In the genomic region with DNA sequence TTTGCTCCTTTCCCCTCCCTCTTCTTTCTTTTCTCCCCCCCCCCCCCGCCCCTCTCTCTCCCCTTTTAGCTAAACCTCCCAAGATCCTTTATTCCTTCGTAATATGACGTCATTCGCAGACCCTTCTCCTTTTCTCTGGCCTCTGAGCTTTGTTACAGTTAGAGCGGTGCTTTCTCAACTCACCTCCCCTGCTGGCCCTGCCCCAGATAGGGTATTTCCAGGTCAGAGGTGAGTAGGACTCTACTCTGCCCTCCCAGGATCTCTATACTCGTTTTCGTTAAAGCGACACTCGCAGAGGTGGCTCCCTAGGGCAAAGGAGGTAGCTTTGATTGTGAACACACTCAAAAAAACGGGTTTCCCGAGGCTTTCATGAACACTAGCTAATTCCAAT, we compare ENCODE assay signal across 9 mouse cellular contexts. TPM values are rescaled to one million over a fixed set of nuclear protein-coding genes. Genes with fewer than 3 reads are reported as not detected.
DNase-seq lines count a peak whose midpoint lies in the region; ATAC-seq lines count a peak whose summit lies in the region.
"Had no signal": no experiment of that assay in that cellular context is flagged by ENCODE, and none has a peak within 500 bp of the region (broad histone marks: within the 10 kb centered on the region; RNA-seq: fewer than 3 reads in every experiment).

No protein-coding gene starts in this region.

- peak overlapping the region; percentile 66 for H3K4me2 ChIP-seq in hindbrain, embryonic 14.5 days (replicated peaks)

- H3K27me3 ChIP-seq in heart, embryonic 10.5 days (ENCODE audit: insufficient read depth, poor library complexity, severe bottlenecking), result no peaks in the 10 kb centered on the region
- no peaks in the 10 kb centered on the region for H3K27me3 ChIP-seq in hindbrain, embryonic 14.5 days (ENCODE audit: control insufficient read depth, insufficient read depth, low read length)
- peaks cover 6% of the 10 kb centered on the region; the same call in 1 of the 2 replicates for H3K27me3 ChIP-seq in midbrain, embryonic 10.5 days (ENCODE audit: low read depth, poor library complexity, severe bottlenecking)

- peaks cover 30% of the 10 kb centered on the region for H3K4me1 ChIP-seq in heart, embryonic 10.5 days
- no peaks in the 10 kb centered on the region; the same call in none of the 2 replicates for H3K4me1 ChIP-seq in brown adipose tissue, adult 24 weeks (ENCODE audit: control insufficient read depth, insufficient read depth, insufficient read length, low read length)
- 0 out of 2 replicates have a peak, but pooled peaks cover 8% of the 10 kb centered on the region for H3K4me1 ChIP-seq in hindbrain, embryonic 14.5 days (replicated peaks; ENCODE audit: control insufficient read depth, insufficient read depth, low read length)
- H3K4me1 ChIP-seq in midbrain, embryonic 10.5 days, result peaks cover 51% of the 10 kb centered on the region

- peak overlapping the region; percentile 78 for H3K27ac ChIP-seq in heart, embryonic 10.5 days
- no peak overlapping the region for H3K27ac ChIP-seq in brown adipose tissue, adult 24 weeks (replicated peaks; ENCODE audit: low read depth, low read length)
- peak overlapping the region; percentile 65 for H3K27ac ChIP-seq in hindbrain, embryonic 14.5 days
- H3K27ac ChIP-seq in midbrain, embryonic 10.5 days (replicated peaks), result peak overlapping the region; percentile 77

- H3K4me3 ChIP-seq in heart, embryonic 10.5 days, result peak overlapping the region; percentile 46
- H3K4me3 ChIP-seq in brown adipose tissue, adult 24 weeks (ENCODE audit: insufficient read depth, low read depth, low read length), result 0 out of 2 replicates have a peak overlapping the region, but pooled peaks have one; percentile 8
- H3K4me3 ChIP-seq in hindbrain, embryonic 14.5 days (replicated peaks; ENCODE audit: low read length), result peak overlapping the region; percentile 23
- H3K4me3 ChIP-seq in midbrain, embryonic 10.5 days, result peak overlapping the region; percentile 48
- H3K4me3 ChIP-seq: erythroblast, embryonic 14.5 days had no signal

- peak overlapping the region; percentile 49 for H3K9ac ChIP-seq in hindbrain, embryonic 14.5 days

- H3K9me3 ChIP-seq in heart, embryonic 10.5 days, result no peaks in the 10 kb centered on the region
- H3K9me3 ChIP-seq in hindbrain, embryonic 14.5 days (ENCODE audit: control insufficient read depth, low read length), result no peaks in the 10 kb centered on the region
- H3K9me3 ChIP-seq in midbrain, embryonic 10.5 days (replicated peaks), result no peaks in the 10 kb centered on the region

- WGBS in heart, embryonic 10.5 days, result 13% methylated on average over 10 of the region's 11 CpGs
- 21% methylated on average over 10 of the region's 11 CpGs for WGBS in hindbrain, embryonic 14.5 days
- WGBS in midbrain, embryonic 10.5 days, result 25% methylated on average over 10 of the region's 11 CpGs

- DNase-seq in heart, embryonic 10.5 days (ENCODE audit: low spot score), result no peak
- DNase-seq in heart, adult 8-10 months (ENCODE audit: low spot score), result no peak
- DNase-seq in hindbrain, embryonic 14.5 days (ENCODE audit: low spot score), result no peak
- no peak for DNase-seq in midbrain, embryonic 10.5 days (ENCODE audit: low spot score)
- DNase-seq in adrenal gland, postnatal 4 days (ENCODE audit: low spot score in 2 of 2), result no peak
- DNase-seq in cerebellum, adult 18-20 months, result no peak
- DNase-seq in ovary, adult 18-20 months (ENCODE audit: low spot score), result no peak

- no peak for ATAC-seq in hindbrain, embryonic 14.5 days (ENCODE audit: low FRiP score)

- no peaks in the 10 kb centered on the region for H3K36me3 ChIP-seq in heart, embryonic 10.5 days
- H3K36me3 ChIP-seq in hindbrain, embryonic 14.5 days (replicated peaks; ENCODE audit: control insufficient read depth, insufficient read depth), result no peaks in the 10 kb centered on the region
- no peaks in the 10 kb centered on the region for H3K36me3 ChIP-seq in midbrain, embryonic 10.5 days

RNA-seq across cellular contexts. Expression of a gene that starts 45.0 kb away (rescaled TPM):
- polyA plus RNA-seq in heart, embryonic 10.5 days (2016; fragmentation: Nextera tagmentation; extraction: Ambion mirVana), result 35.7 and 47.8 TPM in 2 replicates
- 10 to 100 TPM in 1 of 4 experiments, 1 to 10 TPM in 3; 8.6 to 12.7 (median 9.3) TPM for total RNA-seq in heart, adult 8-10 months (2022)
- 39.9 and 44.4 TPM in 2 replicates for polyA plus RNA-seq in brown adipose tissue, adult 24 weeks (2012; ENCODE audit: insufficient read depth, insufficient read length, missing spikeins)
- 35.5 and 38.7 TPM in 2 replicates for polyA plus RNA-seq in hindbrain, embryonic 14.5 days (2014; fragmentation: Nextera tagmentation; extraction: Ambion mirVana)
- polyA plus RNA-seq in midbrain, embryonic 10.5 days (2016; fragmentation: Nextera tagmentation; extraction: Ambion mirVana), result 59.4 and 65.7 TPM in 2 replicates
- total RNA-seq in adrenal gland, postnatal 4 days (2021), result 10 to 100 TPM; 22.6 to 22.9 TPM
